Mouse (Mus musculus) spleen, postnatal 4 days (tissue): Measurements from ENCODE around the gene Adssl1.
A peak's percentile ranks its signal among the peaks of the same experiment; 100 is the strongest.

ENCODE experiments used
- DNase-seq, 2 experiments: peaks; one replicate each; pipeline ENCODE4 v3.0.0; 2022; ENCODE audit warnings: low spot score in 2 of 2

Gene Adssl1

GRCm38 (mm10) chr12:112621900-112622299, 2.1 kb downstream of the Adssl1 start:
- DNase-seq = no peak

- DNase-seq = peak; percentile 65 to 87
Observed at GRCm38 (mm10) chr12:112623742-112624141, 3.9 kb downstream of the Adssl1 start.

DNA sequence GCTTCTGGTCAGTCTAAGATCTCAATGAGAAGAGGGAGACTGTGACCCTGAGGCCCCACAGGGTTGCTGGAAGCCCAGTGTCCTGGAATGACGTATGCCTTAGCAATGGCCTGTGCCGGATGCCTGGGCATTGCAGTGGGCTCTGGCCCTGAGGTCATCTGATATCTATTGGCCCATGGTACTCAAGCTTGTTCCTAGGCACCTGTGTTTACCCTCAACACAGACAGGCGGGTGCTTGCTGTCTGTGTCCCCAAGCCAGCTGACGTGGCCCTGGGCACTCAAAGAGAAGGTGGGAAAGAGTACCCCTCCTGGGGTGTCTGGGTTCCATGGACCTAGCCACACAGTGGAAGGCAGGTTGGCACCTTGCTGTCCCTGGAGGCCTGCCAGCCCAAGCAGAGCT, 5.9 kb downstream of the Adssl1 start:
- no peak for DNase-seq

DNA sequence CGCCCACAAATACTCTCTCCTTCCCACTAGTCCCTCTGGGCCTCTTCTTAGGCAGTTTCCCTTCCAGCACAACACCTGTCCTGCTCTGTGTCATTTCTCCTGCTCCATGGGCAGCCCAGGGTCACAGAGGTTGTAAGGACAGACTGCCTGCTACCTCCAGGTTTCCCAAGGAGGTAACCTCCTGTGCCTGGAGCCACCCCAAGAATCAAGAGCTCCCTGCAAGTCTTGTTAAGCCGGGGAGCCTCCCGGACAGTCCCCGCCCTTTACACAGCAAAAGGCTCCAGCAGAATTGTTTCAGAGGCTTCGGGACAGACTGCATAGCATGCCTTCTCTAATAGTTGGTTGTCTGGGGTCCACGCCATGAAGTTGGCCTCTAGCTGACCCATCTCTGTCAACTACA, 6.6 kb downstream of the Adssl1 start:
- no peak for DNase-seq

DNA sequence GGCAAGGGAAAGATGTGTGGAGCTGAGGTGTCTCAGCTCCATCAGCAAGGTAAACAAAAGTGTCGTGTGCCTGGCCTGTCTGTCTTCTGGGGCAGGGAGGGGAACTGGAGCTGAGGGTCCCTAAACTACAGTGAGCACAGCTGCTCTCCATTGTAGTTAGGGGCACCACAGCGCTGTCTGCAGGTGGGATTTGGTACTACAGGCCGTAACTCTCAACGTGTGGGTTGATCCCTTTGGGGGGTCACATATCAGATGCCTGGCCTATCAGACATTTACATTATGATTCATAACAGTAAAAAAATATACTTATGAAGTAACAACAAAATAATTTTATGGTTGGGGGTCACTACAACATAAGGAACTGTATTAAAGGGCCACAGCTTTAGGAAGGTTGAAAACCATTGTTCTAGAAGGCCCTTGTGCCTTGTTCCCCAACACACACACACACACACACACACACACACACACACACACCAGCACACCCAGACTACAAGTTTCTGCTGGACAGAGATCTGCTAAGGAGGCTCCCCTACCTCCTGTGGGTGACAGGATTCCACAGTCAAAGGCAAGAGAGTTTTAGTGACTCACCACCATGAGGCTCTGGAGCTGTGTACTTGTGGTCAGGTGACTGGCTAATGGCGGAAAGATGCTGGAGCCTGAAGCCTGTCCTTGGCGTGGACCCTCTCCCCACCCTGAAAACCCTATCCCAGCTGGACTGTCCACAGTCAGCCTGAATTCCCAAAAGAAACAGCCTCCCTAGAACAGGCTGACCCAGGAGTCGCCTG, 7.4 kb downstream of the Adssl1 start:
- DNase-seq = no peak

GRCm38 (mm10) chr12:112628197-112628596, 8.4 kb downstream of the Adssl1 start:
- no peak for DNase-seq

- DNase-seq = peak; percentile 70 to 81
Observed at GRCm38 (mm10) chr12:112628928-112629721, 9.3 kb downstream of the Adssl1 start.

DNA sequence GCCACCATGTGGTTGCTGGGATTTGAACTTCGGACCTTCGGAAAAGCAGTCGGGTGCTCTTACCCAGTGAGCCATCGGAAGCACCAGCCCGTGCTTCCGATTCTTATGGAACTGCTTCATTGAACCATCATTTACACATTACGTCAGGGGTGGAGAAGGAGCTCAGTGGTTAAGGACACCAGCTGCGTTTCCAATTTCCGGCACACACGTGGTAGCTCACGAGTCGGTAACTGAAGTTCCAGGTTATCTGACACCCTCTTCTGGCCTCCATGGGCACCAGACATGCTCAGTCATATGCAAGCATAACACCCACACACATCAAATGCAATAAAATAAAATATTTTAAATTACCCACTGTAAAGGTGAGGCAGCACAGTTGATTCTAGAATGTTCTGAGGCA, 10.2 kb downstream of the Adssl1 start:
- DNase-seq = no peak

DNA sequence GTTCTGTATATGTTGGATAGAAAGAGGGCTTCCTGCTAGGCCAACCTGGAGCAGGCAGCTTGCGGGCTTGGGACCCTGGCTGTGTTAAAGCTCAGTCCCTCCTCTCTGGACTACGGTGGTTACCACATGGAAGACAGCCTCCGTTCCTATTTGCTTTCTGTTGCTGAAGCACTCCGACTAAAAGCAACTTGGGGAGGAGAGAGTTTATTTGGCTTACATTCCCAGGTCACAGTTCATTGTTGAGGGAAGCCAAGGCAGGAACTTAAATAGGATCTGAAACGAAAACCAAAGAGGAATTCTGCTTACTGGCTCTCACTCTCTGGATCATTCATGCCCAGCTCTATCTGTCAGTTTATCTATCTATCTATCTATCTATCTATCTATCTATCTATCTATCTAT, 11.0 kb downstream of the Adssl1 start:
- DNase-seq = no peak

- no peak for DNase-seq
Observed at GRCm38 (mm10) chr12:112631472-112631871, 11.6 kb downstream of the Adssl1 start.

GRCm38 (mm10) chr12:112632084-112632777, 12.4 kb downstream of the Adssl1 start:
- no peak for DNase-seq

DNA sequence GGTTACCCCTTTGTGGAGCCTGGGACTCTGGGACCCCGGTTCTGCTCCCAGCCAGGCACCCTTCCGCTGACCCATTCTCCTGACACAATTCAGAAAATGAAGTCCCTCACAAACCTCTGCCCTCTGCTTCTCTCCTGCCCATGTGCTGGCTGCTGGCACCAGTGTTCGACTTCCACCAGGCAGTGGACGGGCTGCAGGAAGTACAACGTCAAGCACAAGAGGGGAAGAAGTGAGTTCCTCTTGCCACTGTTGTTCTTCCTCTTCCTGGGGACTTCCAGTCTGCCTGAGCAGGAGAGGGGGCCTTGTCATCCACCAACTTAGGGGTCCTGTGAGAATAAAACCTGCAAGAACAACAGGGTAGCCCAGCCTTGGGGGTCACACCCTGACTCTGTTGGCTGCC, 13.1 kb downstream of the Adssl1 start:
- DNase-seq = no peak

- DNase-seq = no peak
Observed at GRCm38 (mm10) chr12:112633686-112634085, 13.8 kb downstream of the Adssl1 start.

DNA sequence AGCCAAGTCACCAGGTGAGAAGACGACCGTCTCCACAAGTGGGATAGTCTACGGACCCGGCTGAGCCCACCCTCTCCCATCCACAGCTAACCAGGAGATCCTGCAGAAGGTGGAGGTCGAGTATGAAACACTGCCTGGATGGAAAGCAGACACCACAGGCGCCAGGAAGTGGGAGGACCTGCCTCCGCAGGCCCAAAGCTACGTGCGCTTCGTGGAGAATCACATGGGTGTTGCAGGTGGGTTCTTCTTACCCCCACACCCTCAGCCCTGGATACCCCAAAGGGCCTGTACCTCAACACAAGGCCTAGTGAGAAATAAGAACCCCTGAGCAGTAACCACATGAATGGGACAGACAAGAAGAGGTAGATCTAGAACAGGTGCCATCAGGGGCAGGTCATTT, 19.7 kb downstream of the Adssl1 start:
- no peak for DNase-seq

DNA sequence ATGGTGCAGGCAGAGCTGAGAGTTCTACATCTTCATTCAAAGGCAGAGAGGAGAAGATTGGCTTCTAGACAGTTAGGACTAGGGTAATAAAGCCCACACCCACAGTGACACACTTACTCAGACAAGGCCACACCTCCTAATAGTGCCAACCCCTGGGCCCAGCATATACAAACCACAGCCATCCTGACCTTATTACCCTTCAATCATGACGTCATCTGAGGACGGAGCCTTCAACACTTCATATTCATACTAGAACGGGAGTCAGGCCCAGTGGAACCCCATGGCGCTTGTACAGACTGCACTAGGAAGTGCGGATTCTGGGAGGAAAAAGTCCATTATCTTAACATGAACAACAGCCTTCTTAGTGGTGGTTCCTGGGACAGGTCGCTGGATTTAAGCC, 23.3 kb downstream of the Adssl1 start:
- DNase-seq = no peak

DNA sequence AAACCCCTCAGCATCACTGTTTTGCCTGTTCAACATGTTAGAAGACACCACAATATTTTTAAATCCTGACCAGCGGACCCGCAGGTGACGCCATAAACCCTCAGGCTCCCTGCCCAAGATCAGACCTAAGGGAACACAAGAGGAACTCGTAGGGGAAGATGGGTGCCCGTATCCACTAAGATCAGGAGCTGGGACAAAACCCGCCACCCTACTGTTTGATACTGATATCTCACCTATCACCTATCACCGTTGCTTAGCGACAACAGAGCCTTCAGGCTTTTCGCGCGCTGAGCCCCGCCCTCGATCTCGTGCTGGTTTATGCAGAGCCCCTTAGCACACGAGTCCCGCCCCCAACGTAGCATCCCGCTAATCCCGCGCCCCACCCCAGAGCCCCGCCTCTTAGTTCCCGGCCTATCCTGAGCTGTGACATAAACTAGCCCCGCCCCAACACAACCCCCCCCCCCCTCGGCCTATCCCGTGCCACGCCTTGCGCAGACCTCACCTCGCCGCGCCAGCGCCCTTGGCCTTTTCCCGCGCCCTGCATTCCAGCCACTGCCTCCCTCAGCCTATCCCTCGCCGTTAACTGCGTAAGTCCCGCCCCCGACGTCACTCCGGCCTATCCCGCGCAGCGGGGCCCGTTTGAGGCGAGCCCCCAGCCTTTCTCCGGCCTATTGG, 24.5 kb downstream of the Adssl1 start, which contains the start of gene Siva1:
Gene Siva1, plus strand, starts transcription at position 500 of the 675 bp plus-strand sequence.
- DNase-seq = peak; percentile 98 to 99

DNA sequence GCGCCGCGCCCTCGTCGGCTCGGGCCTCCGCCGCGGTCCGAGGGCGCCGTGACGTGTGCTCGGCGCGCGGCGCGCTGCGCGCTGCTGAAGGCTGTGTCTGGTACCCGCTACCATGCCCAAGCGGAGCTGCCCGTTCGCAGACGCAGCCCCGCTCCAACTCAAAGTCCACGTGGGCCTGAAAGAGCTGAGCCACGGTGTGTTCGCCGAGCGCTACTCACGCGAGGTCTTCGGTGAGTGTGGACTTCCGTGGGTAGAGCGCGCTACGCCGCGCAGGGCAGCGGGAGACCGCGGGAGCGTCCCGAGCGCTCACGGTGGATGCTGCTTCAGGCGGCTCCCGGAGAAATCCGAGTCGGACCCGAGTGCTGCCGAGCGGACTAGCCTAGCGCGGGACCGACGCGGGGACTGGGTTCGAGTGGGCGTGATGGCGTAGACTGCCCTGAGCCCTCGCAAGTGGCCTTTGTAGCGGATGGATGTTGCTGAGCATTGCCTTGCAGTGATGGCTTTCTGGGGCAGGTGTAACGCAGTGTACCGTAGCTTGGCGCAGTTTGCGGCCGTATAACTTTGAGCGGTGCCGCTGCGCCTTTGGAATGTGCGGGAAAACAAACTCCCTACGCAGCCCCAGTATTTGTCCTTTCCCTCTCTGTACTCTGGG, 25.1 kb downstream of the Adssl1 start:
- peak in 1 of 2 experiments; percentile 76 for DNase-seq

DNA sequence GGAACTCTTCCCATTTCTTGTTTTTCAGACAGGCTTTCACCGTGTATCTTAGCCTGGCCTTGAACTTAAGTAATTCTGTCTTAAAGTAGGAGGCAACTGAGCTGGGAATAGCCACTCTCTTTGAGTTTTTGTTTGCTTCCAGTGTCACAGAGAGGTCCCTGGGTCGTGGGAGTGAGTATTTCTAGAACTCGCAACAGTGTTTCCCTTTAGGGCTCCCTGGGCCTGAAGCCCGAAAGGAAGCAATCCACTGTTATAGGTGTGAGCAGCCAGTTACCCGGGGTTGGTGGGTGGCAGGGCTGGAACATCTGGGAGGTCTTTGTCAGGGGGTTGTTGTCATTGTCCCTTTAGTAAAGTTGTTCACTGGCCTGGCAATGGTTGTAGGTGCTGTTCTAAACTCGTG, 26.3 kb downstream of the Adssl1 start:
- no peak for DNase-seq

DNA sequence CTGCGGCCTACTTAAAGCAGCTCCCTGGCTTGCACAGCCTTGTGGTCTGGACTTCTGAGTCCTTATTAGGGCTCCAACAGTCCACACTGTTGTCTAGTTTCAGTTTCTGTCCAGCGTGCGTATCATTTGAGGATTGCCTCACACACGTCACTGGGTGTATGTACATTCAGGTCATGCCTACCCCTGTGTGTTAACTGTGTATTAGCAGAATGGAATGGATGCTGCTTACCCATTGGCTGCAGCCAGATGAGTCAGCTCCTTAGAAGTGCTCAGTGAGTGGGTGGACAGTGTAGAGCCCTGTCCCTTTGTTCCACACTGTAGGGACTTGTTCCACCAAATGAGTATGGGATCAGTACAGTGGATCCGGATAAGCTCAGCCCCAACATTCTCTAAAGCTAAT, 28.2 kb downstream of the Adssl1 start:
- no peak for DNase-seq

GRCm38 (mm10) chr12:112651778-112652439, 32.1 kb downstream of the Adssl1 start:
- no peak for DNase-seq
